Mouse (Mus musculus) limb, embryonic 14.5 days (tissue): ENCODE data around the gene Grhpr. TPM values are rescaled to one million over a fixed set of nuclear protein-coding genes. Genes with fewer than 3 reads are reported as not detected.

Experiments
- ATAC-seq: fragments of 200-750 bp; cut with Nextera tagmentation; 2 replicates; pipeline ENCODE4 v1.8.0; 2017; ENCODE audit warnings: low read depth, moderate number of reproducible peaks, moderate TSS enrichment; ENCODE audit not compliant: low FRiP score
- DNase-seq: peaks from one replicate; pipeline ENCODE4 v3.0.0-alpha.2; 2015; ENCODE audit warnings: low spot score
- H3K27ac ChIP-seq: fragments of 300-500 bp; sonication (generic); replicated peaks from 2 replicates; pipeline ENCODE4 v1.5.1; 2014; ENCODE audit warnings: low read depth, mild to moderate bottlenecking, low read length, moderate library complexity, mixed read lengths
- H3K27me3 ChIP-seq: fragments of 300-500 bp; sonication (generic); 2 replicates; pipeline ENCODE4 v1.6.1; 2014; ENCODE audit warnings: low read length, mixed read lengths; ENCODE audit not compliant: control insufficient read depth, insufficient read depth
- H3K36me3 ChIP-seq: fragments of 300-500 bp; sonication (generic); 2 replicates; pipeline ENCODE4 v1.6.1; 2014; ENCODE audit warnings: mild to moderate bottlenecking, low read length, moderate library complexity, mixed read lengths; ENCODE audit not compliant: control insufficient read depth, insufficient read depth
- H3K4me1 ChIP-seq: fragments of 300-500 bp; sonication (generic); 2 replicates; pipeline ENCODE4 v1.6.1; 2014; ENCODE audit warnings: antibody characterized with exemption, low read length, mixed read lengths; ENCODE audit not compliant: control insufficient read depth, insufficient read depth
- H3K4me2 ChIP-seq: fragments of 300-500 bp; sonication (generic); replicated peaks from 2 replicates; pipeline ENCODE4 v1.6.1; 2014; ENCODE audit warnings: low read depth, mild to moderate bottlenecking, low read length, moderate library complexity; ENCODE audit not compliant: severe bottlenecking
- H3K4me3 ChIP-seq: fragments of 300-500 bp; sonication (generic); replicated peaks from 2 replicates; pipeline ENCODE4 v1.5.1; 2014; ENCODE audit warnings: low read length
- H3K9ac ChIP-seq: fragments of 300-500 bp; sonication (generic); 2 replicates; pipeline ENCODE4 v1.6.1; 2014; ENCODE audit warnings: mild to moderate bottlenecking, low read depth, low read length, moderate library complexity; ENCODE audit not compliant: severe bottlenecking
- H3K9me3 ChIP-seq: fragments of 300-500 bp; sonication (generic); 2 replicates; pipeline ENCODE4 v1.6.1; 2016; ENCODE audit warnings: low read length; ENCODE audit not compliant: control insufficient read depth
- POLR2A ChIP-seq: fragments of 200-500 bp; IDR thresholded peaks from 2 replicates; pipeline ENCODE4 v1.8.0; 2012; ENCODE audit warnings: inconsistent platforms, mild to moderate bottlenecking, moderate library complexity, borderline replicate concordance; ENCODE audit not compliant: insufficient read depth, insufficient read length; ENCODE audit errors: extremely low read depth
- WGBS: fragments of 180-500 bp; shearing (Covaris S2); extraction: QIAGEN DNeasy Blood & Tissue Kit; methylation state at CpG from one replicate; pipeline ENCODE4 v1.1.7; 2014; 5-methylcytosine and 5-hydroxymethylcytosine counted together
- polyA plus RNA-seq, 2 experiments: library from polyadenylated mRNA; depleted of rRNA in 1 of 2; stranded (reverse) in 1 of 2; unstranded in 1 of 2; fragments of >200 nt; fragmentation: Nextera tagmentation in 1 of 2; extraction: Ambion mirVana in 1 of 2; gene quantifications; 2 replicates each; pipeline versions ENCODE4 v1.2.1 to v1.2.3; 2012 to 2014

Gene Grhpr
- polyA plus RNA-seq, 2 experiments: 42.1 to 49.3 TPM

- Histone ChIP-seq H3K9me3 (no peaks in the 10 kb centered on the region), H3K4me3 (no peak overlapping the region), H3K4me2 (no peak overlapping the region), H3K36me3 (no peaks in the 10 kb centered on the region), H3K27me3 (no peaks in the 10 kb centered on the region), H3K9ac (no peak overlapping the region), H3K27ac (no peak overlapping the region), H3K4me1 (no peaks in the 10 kb centered on the region)
- no peak for TF ChIP-seq POLR2A
- no peak for ATAC-seq
- no peak for DNase-seq
- WGBS: 89% methylated on average over 8 of the region's 8 CpGs
Observed at GRCm38 (mm10) chr4:44967402-44967801, 13.8 kb upstream of the Grhpr start.

- Histone ChIP-seq H3K4me1 (no peaks in the 10 kb centered on the region), H3K36me3 (no peaks in the 10 kb centered on the region), H3K27ac (no peak overlapping the region), H3K27me3 (no peaks in the 10 kb centered on the region), H3K4me3 (no peak overlapping the region), H3K9me3 (no peaks in the 10 kb centered on the region), H3K9ac (no peak overlapping the region), H3K4me2 (no peak overlapping the region)
- 97% methylated on average over 7 of the region's 7 CpGs for WGBS
- TF ChIP-seq POLR2A: no peak
- no peak for ATAC-seq
- no peak for DNase-seq
Observed at GRCm38 (mm10) chr4:44970056-44970455, 11.1 kb upstream of the Grhpr start.

- DNase-seq (peak; percentile 53), ATAC-seq (no peak)
- TF ChIP-seq POLR2A: no peak
- Histone ChIP-seq H3K4me3 (no peak overlapping the region), H3K9me3 (no peaks in the 10 kb centered on the region), H3K36me3 (no peaks in the 10 kb centered on the region), H3K27me3 (no peaks in the 10 kb centered on the region), H3K27ac (no peak overlapping the region), H3K9ac (no peak overlapping the region), H3K4me2 (no peak overlapping the region), H3K4me1 (no peaks in the 10 kb centered on the region)
- 18% methylated on average over 10 of the region's 10 CpGs for WGBS
Observed at GRCm38 (mm10) chr4:44970612-44971110, 10.5 kb upstream of the Grhpr start.

- Histone ChIP-seq H3K27ac (no peak overlapping the region), H3K4me1 (no peaks in the 10 kb centered on the region), H3K4me3 (0 out of 2 replicates have a peak overlapping the region, but pooled peaks have one; percentile 10), H3K27me3 (no peaks in the 10 kb centered on the region), H3K4me2 (peak overlapping the region; percentile 11; the same call in 1 of the 2 replicates), H3K9me3 (no peaks in the 10 kb centered on the region), H3K36me3 (no peaks in the 10 kb centered on the region), H3K9ac (no peak overlapping the region)
- 13% methylated on average over 9 of the region's 9 CpGs for WGBS
- ATAC-seq (peak; percentile 59), DNase-seq (peak; percentile 80)
- no peak for TF ChIP-seq POLR2A
Observed at GRCm38 (mm10) chr4:44973450-44973849, 7.7 kb upstream of the Grhpr start.

GRCm38 (mm10) chr4:44973871-44974270 lies 7.3 kb upstream of the Grhpr start:
- H3K36me3 ChIP-seq: no peaks in the 10 kb centered on the region
- H3K4me2 ChIP-seq: peak overlapping the region; percentile 11; the same call in 1 of the 2 replicates
- H3K27me3 ChIP-seq: no peaks in the 10 kb centered on the region
- TF ChIP-seq POLR2A: no peak
- H3K27ac ChIP-seq: no peak overlapping the region
- ATAC-seq (0 out of 2 replicates have a peak, but pooled peaks have one; percentile 25), DNase-seq (no peak)
- H3K4me3 ChIP-seq: 0 out of 2 replicates have a peak overlapping the region, but pooled peaks have one; percentile 10
- H3K9me3 ChIP-seq: no peaks in the 10 kb centered on the region
- H3K9ac ChIP-seq: no peak overlapping the region
- 55% methylated on average over 14 of the region's 14 CpGs for WGBS
- no peaks in the 10 kb centered on the region for H3K4me1 ChIP-seq
